Mouse (Mus musculus) C2C12 (cell line): ENCODE data around the gene Palm3.

Experiments
- CEBPB ChIP-seq: IDR thresholded peaks from one replicate; pipeline ENCODE4 v1.6.1; 2011; ENCODE audit warnings: low read depth, mild to moderate bottlenecking, control low read depth, moderate library complexity
- CTCF ChIP-seq: IDR thresholded peaks from one replicate; pipeline ENCODE4 v1.5.1; 2011; ENCODE audit not compliant: control insufficient read depth, insufficient read depth, insufficient read length
- FOSL1 ChIP-seq: IDR thresholded peaks from one replicate; pipeline ENCODE4 v1.8.0; 2011; ENCODE audit warnings: mild to moderate bottlenecking, low read length; ENCODE audit not compliant: poor library complexity, insufficient read depth, severe bottlenecking
- MAX ChIP-seq: IDR thresholded peaks from one replicate; pipeline ENCODE4 v1.6.1; 2011; ENCODE audit warnings: mild to moderate bottlenecking, control low read depth
- MYOD1 ChIP-seq: IDR thresholded peaks from one replicate; pipeline ENCODE4 v1.6.1; 2011; ENCODE audit warnings: low read depth; ENCODE audit not compliant: control insufficient read depth, insufficient read length
- MYOG ChIP-seq: IDR thresholded peaks from one replicate; pipeline ENCODE4 v1.6.1; 2011; ENCODE audit not compliant: control insufficient read depth, insufficient read length; ENCODE audit errors: extremely low read depth
- USF1 ChIP-seq: IDR thresholded peaks from one replicate; pipeline ENCODE4 v1.6.1; 2011; ENCODE audit warnings: low read depth, mild to moderate bottlenecking, control low read depth, moderate library complexity

DNA sequence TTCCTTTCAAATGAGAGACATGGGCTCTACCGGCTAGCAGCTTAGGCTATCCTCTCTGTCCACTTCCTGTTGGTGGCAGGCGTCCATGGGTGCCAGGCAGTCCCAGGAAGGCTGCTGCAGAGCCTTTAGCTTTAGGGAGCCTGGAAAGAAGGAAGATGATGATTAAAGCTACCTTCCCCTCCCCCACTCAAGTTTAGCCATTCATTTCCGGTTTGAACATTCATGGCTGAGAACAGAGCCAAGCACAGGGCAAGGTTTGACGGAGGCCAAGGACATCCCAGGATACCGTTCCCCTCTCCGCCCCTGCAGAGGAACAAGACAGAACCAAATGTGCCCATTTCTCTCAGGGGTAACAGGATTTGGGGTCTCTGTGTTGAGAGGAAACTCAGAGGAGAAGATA, 43.6 kb upstream of the Palm3 start:
- TF ChIP-seq MYOG (no peak), CTCF (no peak), MYOD1 (no peak), MAX (no peak), USF1 (no peak), CEBPB (no peak), FOSL1 (no peak)
